Mouse (Mus musculus): ENCODE results near the gene Defb33.

The Defb33 gene

DNA sequence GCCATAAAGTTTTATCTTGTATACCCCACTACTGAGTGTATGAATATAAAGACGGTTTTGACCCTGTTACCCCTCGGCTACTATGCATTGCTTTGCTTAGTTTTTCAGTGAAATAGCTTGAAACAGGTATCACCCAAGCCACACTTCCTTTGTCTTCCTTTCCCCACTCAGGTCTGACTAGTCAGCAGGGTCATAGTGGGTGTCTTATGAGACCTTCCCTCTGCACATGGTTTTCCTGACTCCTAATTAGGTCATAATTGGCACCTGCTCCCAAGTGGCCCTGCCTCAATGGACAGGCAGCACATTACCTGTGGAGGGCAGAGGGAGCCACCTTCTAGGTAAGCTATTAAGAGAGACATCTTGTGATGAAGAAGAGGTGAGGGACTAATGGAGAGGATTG, at the start of gene Defb33:
Defb33 (plus strand) TSS at position 301 of the 400 bp plus-strand sequence.
- no peak for DNase-seq

- no peak for DNase-seq
Observed at GRCm38 (mm10) chr8:20874608-20875007, 17.9 kb upstream of the Defb33 start.

GRCm38 (mm10) chr8:20902527-20902926, 10.1 kb downstream of the Defb33 start, which contains the start of gene Gm15056:
Gm15056 (minus strand) TSS chr8:20902627.
- no peak for DNase-seq

DNA sequence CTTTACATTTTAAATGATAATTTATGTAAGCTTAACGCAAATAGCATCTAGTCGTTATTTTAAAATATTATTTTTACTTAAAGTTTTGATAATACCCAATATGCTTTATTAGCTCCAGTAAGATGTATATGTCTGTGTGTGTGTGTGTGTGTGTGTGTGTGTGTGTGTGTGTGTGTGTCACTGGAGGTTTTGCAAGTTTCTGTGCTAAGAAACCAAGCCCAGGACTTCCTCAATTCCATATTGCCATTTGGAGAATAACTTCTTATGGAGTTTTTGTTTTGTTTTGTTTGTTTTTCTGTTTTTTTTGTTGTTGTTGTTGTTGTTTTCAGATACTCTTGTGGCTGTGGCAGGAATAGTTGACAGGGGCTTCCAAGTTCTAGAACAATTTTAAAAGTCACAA, 14.7 kb downstream of the Defb33 start:
- DNase-seq = no peak

DNA sequence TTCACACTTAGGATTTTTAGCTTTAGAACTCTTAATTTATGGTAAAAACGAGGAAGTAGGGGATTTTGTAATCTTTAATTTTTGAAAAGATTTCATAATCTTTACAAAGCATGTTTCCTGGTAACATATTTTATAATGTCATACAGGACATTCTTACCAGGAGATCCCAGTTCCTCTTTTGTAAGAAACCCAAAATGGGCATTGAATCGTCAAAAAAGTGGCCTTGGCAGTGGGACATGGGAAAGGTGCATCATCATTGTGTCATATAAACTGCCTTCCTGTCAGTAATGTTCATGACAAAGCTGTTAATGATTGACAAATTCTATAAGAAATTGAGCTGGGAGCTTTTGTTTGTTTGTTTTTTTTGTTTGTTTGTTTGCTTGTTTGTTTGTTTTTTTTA, 15.8 kb downstream of the Defb33 start:
- DNase-seq = no peak

- no peak for DNase-seq
Observed at GRCm38 (mm10) chr8:20912288-20912687, 19.8 kb downstream of the Defb33 start.

GRCm38 (mm10) chr8:20921971-20922370, 29.5 kb downstream of the Defb33 start, which contains the start of gene Gm6040:
Gm6040 (minus strand) TSS chr8:20922071.
- DNase-seq = no peak

DNA sequence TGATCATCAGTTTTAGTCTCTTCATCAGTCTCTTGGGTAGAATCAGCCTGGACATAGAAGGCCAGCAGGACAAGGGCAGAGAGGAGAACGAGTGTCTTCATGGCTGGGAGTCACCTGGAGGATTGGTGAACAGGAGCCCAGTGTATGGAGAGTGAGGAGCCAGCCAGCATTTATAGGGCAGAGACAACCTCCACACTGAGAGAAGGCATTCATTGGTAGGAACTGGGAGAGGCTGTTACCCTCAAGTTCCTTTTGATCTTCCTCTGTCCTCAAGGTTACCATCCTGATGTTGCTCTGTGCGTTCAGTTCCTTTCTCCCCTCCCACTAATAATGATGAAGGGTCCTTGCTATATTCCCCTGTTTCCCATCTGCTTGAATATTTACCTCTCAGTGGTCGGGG, 52.1 kb downstream of the Defb33 start, which contains the start of gene AY761185:
AY761185 (minus strand) TSS at position 101 of the 400 bp plus-strand sequence.
- no peak for DNase-seq

Measured in thymus, postnatal 4 days (tissue).